Mouse (Mus musculus) erythroblast, embryonic 14.5 days (primary cell): ENCODE results near the gene Adgrl2.

Experiments
- GATA1 ChIP-seq: IDR thresholded peaks from 2 replicates; pipeline ENCODE4 v1.6.1; 2012; ENCODE audit warnings: low read length, inconsistent platforms, mixed read lengths
- TAL1 ChIP-seq: IDR thresholded peaks from 3 replicates; pipeline ENCODE4 v1.6.1; 2012; ENCODE audit warnings: low read length, inconsistent platforms, mixed read lengths

GRCm38 (mm10) chr3:148987591-148988292, 2.6 kb downstream of the Adgrl2 start:
- no peak for TF ChIP-seq GATA1
- TF ChIP-seq TAL1, result no peak
